Mouse (Mus musculus) limb, embryonic 11.5 days (tissue): ENCODE results near the gene Macc1. TPM values are rescaled to one million over a fixed set of nuclear protein-coding genes. Genes with fewer than 3 reads are reported as not detected.

Source experiments
- ATAC-seq: fragments of 200-750 bp; cut with Nextera tagmentation; 2 replicates; pipeline ENCODE4 v1.8.0; 2017; ENCODE audit warnings: low read depth; ENCODE audit not compliant: insufficient number of reproducible peaks, low FRiP score, low TSS enrichment
- DNase-seq: peaks from one replicate; pipeline ENCODE4 v3.0.0-alpha.2; 2015; ENCODE audit warnings: low spot score
- H3K27ac ChIP-seq: fragments of 300-500 bp; sonication (generic); replicated peaks from 2 replicates; pipeline ENCODE4 v1.5.1; 2014; ENCODE audit warnings: low read depth, mild to moderate bottlenecking, low read length
- H3K27me3 ChIP-seq: fragments of 300-500 bp; sonication (generic); 2 replicates; pipeline ENCODE4 v1.6.1; 2014; ENCODE audit warnings: mild to moderate bottlenecking, low read length, mixed read lengths; ENCODE audit not compliant: control insufficient read depth, insufficient read depth
- H3K36me3 ChIP-seq: fragments of 300-500 bp; sonication (generic); 2 replicates; pipeline ENCODE4 v1.6.1; 2014; ENCODE audit warnings: mild to moderate bottlenecking, low read length, moderate library complexity, mixed read lengths; ENCODE audit not compliant: control insufficient read depth, insufficient read depth
- H3K4me1 ChIP-seq: fragments of 300-500 bp; sonication (generic); 2 replicates; pipeline ENCODE4 v1.6.1; 2014; ENCODE audit warnings: low read length, mixed read lengths; ENCODE audit not compliant: control insufficient read depth, insufficient read depth
- H3K4me2 ChIP-seq: fragments of 300-500 bp; sonication (generic); 2 replicates; pipeline ENCODE4 v1.6.1; 2014; ENCODE audit warnings: low read depth, mild to moderate bottlenecking, moderate library complexity; ENCODE audit not compliant: severe bottlenecking
- H3K4me3 ChIP-seq: fragments of 300-500 bp; sonication (generic); 2 replicates; pipeline ENCODE4 v1.5.1; 2014; ENCODE audit warnings: low read depth, low read length
- H3K9ac ChIP-seq: fragments of 300-500 bp; sonication (generic); 2 replicates; pipeline ENCODE4 v1.6.1; 2014; ENCODE audit warnings: mild to moderate bottlenecking, low read length
- H3K9me3 ChIP-seq: fragments of 300-500 bp; sonication (generic); 2 replicates; pipeline ENCODE4 v1.6.1; 2016; ENCODE audit warnings: low read length; ENCODE audit not compliant: control insufficient read depth
- WGBS: fragments of 180-500 bp; shearing (Covaris S2); extraction: QIAGEN DNeasy Blood & Tissue Kit; methylation state at CpG from one replicate; pipeline ENCODE4 v1.1.7; 2014; 5-methylcytosine and 5-hydroxymethylcytosine counted together
- polyA plus RNA-seq: library from polyadenylated mRNA; unstranded; fragments of >200 nt; fragmentation: Nextera tagmentation; extraction: Ambion mirVana; gene quantifications from 2 replicates; pipeline ENCODE4 v1.2.1, GENCODE M21; 2014

The Macc1 gene
- polyA plus RNA-seq, 1 experiment from 2014 or later: 0.61 TPM

DNA sequence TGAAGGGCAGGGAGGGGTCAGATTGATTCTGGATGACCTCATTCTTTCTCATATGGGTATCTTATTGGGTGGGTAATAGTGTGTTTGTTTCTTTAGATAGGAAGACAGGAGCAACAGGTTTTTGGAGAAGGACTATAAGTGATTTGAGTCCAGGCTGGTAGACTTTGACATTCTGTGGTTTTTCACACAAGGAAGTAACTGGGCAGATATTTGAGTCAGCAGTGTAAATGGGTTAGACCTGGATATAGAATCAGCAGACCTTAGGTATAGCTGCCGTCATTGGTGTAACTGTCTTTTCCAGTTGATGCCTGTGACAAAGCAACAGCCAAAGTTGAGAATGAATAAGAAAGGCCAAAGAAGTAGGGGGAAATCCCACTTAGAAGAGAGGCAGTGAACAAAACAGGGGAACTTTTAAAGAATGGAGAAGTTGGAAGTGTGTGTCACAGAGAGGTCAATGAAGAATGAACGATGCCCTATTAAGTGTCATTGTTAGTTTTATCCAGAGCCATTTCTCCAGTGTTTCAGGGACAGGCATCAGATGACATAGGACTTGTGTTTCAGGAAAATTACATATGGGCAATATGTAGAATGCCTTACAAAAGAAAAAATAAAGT is 84.1 kb downstream of the Macc1 start:
- Histone ChIP-seq H3K9me3 (no peaks in the 10 kb centered on the region), H3K27ac (no peak overlapping the region), H3K27me3 (no peaks in the 10 kb centered on the region), H3K4me2 (no peak overlapping the region), H3K36me3 (no peaks in the 10 kb centered on the region), H3K4me1 (no peaks in the 10 kb centered on the region), H3K4me3 (no peak overlapping the region), H3K9ac (no peak overlapping the region)
- DNase-seq (no peak), ATAC-seq (no peak)
- 84% methylated on average over 2 of the region's 2 CpGs for WGBS

DNA sequence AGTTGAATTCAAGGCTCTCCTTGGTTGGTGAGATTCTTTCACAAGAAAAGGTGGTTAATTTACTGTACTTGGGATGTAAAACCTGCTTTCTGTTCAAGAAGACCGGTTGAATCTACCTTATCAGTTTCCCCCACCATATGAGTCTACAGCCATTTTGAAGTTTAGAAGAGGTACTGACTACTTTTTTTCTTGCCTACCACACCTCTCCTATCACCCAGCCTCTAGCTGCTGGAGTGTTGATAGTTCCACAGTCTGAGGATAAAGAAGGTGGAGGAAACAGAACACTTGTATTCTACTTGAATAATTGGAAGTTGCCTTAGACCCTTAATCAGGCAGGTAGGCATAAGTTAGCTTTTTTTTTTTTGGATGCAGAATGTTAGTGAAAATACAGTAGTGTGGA is 88.2 kb downstream of the Macc1 start:
- Histone ChIP-seq H3K36me3 (no peaks in the 10 kb centered on the region), H3K9me3 (no peaks in the 10 kb centered on the region), H3K27ac (no peak overlapping the region), H3K9ac (no peak overlapping the region), H3K4me1 (no peaks in the 10 kb centered on the region), H3K27me3 (no peaks in the 10 kb centered on the region), H3K4me2 (no peak overlapping the region), H3K4me3 (no peak overlapping the region)
- ATAC-seq (no peak), DNase-seq (no peak)
- WGBS: 94% methylated on average over 1 of the region's 1 CpGs

- Histone ChIP-seq H3K9ac (no peak overlapping the region), H3K36me3 (no peaks in the 10 kb centered on the region), H3K4me1 (no peaks in the 10 kb centered on the region), H3K27me3 (no peaks in the 10 kb centered on the region), H3K4me2 (no peak overlapping the region), H3K27ac (no peak overlapping the region), H3K9me3 (no peaks in the 10 kb centered on the region), H3K4me3 (no peak overlapping the region)
- ATAC-seq: no peak
- DNase-seq: no peak
- 67% methylated on average over 3 of the region's 3 CpGs for WGBS
Observed at GRCm38 (mm10) chr12:119402796-119403195, 88.7 kb downstream of the Macc1 start.

- H3K4me2 ChIP-seq: no peak overlapping the region
- H3K9ac ChIP-seq: no peak overlapping the region
Observed at GRCm38 (mm10) chr12:119404810-119405209, 90.7 kb downstream of the Macc1 start.

GRCm38 (mm10) chr12:119410522-119410921 is 96.5 kb downstream of the Macc1 start:
- Histone ChIP-seq H3K27me3 (no peaks in the 10 kb centered on the region), H3K27ac (no peak overlapping the region), H3K9me3 (no peaks in the 10 kb centered on the region), H3K4me3 (no peak overlapping the region), H3K4me2 (no peak overlapping the region), H3K4me1 (no peaks in the 10 kb centered on the region), H3K9ac (no peak overlapping the region), H3K36me3 (no peaks in the 10 kb centered on the region)
- ATAC-seq: no peak
- DNase-seq: no peak

More at GRCm38 (mm10) chr12:119404810-119405209, 90.7 kb downstream of the Macc1 start:
- H3K4me1 ChIP-seq: no peaks in the 10 kb centered on the region
- no peak for DNase-seq
- H3K36me3 ChIP-seq: no peaks in the 10 kb centered on the region
- H3K27me3 ChIP-seq: no peaks in the 10 kb centered on the region
- H3K9me3 ChIP-seq: no peaks in the 10 kb centered on the region
- H3K4me3 ChIP-seq: no peak overlapping the region
- 87% methylated on average over 1 of the region's 1 CpGs for WGBS
- no peak for ATAC-seq
- H3K27ac ChIP-seq: no peak overlapping the region

GRCm38 (mm10) chr12:119410956-119411355 is 96.9 kb downstream of the Macc1 start:
- Histone ChIP-seq H3K9me3 (no peaks in the 10 kb centered on the region), H3K36me3 (no peaks in the 10 kb centered on the region), H3K4me2 (no peak overlapping the region), H3K27ac (no peak overlapping the region), H3K4me1 (no peaks in the 10 kb centered on the region), H3K4me3 (no peak overlapping the region), H3K27me3 (no peaks in the 10 kb centered on the region), H3K9ac (no peak overlapping the region)
- 67% methylated on average over 2 of the region's 2 CpGs for WGBS
- no peak for DNase-seq
- no peak for ATAC-seq

GRCm38 (mm10) chr12:119411982-119412381 is 97.9 kb downstream of the Macc1 start:
- ATAC-seq (no peak), DNase-seq (no peak)
- Histone ChIP-seq H3K9ac (no peak overlapping the region), H3K36me3 (no peaks in the 10 kb centered on the region), H3K4me3 (no peak overlapping the region), H3K27ac (no peak overlapping the region), H3K27me3 (no peaks in the 10 kb centered on the region), H3K9me3 (no peaks in the 10 kb centered on the region), H3K4me2 (no peak overlapping the region), H3K4me1 (no peaks in the 10 kb centered on the region)
- WGBS: 75% methylated on average over 2 of the region's 2 CpGs

GRCm38 (mm10) chr12:119415900-119416299 is 101.8 kb downstream of the Macc1 start:
- no peaks in the 10 kb centered on the region for H3K27me3 ChIP-seq
- no peaks in the 10 kb centered on the region for H3K9me3 ChIP-seq
- H3K4me2 ChIP-seq: no peak overlapping the region
- no peak for DNase-seq
- no peak overlapping the region for H3K27ac ChIP-seq
- H3K4me1 ChIP-seq: no peaks in the 10 kb centered on the region
- no peak for ATAC-seq
- H3K36me3 ChIP-seq: no peaks in the 10 kb centered on the region
- no peak overlapping the region for H3K4me3 ChIP-seq
- no peak overlapping the region for H3K9ac ChIP-seq
- WGBS: 68% methylated on average over 2 of the region's 2 CpGs

GRCm38 (mm10) chr12:119425749-119426148 is 111.7 kb downstream of the Macc1 start:
- ATAC-seq: no peak
- Histone ChIP-seq H3K27ac (no peak overlapping the region), H3K27me3 (no peaks in the 10 kb centered on the region), H3K4me1 (no peaks in the 10 kb centered on the region), H3K4me3 (no peak overlapping the region), H3K9ac (no peak overlapping the region), H3K4me2 (no peak overlapping the region), H3K36me3 (no peaks in the 10 kb centered on the region), H3K9me3 (no peaks in the 10 kb centered on the region)
- no peak for DNase-seq
- WGBS: 86% methylated on average over 2 of the region's 2 CpGs
